ENCODE assay signal across 25 mouse cellular contexts in the genomic region with DNA sequence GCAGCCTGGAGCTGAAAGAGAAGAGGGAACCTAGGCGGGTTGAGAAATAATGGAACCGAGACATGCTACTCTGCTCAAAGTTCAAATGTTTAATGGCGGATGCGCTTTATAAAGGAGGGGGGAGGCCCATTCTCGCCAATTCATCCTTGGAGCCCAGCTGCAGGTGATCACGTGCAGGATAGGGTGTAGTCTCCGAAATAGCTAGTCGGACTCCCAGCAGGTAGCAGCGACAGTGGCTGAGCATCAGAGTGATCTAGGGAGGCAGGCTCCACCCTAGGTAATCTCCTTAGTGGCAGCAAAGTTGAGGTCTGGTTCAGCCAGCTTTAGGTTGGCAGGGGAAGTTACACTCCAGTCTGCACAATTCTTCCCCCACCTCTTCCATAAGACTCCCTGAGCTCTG. TPM values are rescaled to one million over a fixed set of nuclear protein-coding genes. Genes with fewer than 3 reads are reported as not detected.
DNase-seq lines count a peak whose midpoint lies in the region; ATAC-seq and TF ChIP-seq lines count a peak whose summit lies in the region.
"Had no signal": no experiment of that assay in that cellular context is flagged by ENCODE, and none has a peak within 500 bp of the region (broad histone marks: within the 10 kb centered on the region; RNA-seq: fewer than 3 reads in every experiment).

No protein-coding gene starts in this region.

- in situ Hi-C loops in ES-E14 (cut with MboI; ENCODE audit: low sequenced_read_pairs in 2 of 2, unreplicated experiment in 2 of 2): no loop called here

- no peaks in the 10 kb centered on the region for H3K9me3 ChIP-seq in kidney, postnatal 0 days (replicated peaks; ENCODE audit: low read length)
- no peaks in the 10 kb centered on the region for H3K9me3 ChIP-seq in ES-E14 (ENCODE audit: control insufficient read depth, insufficient read depth, low read depth, low read length)
- no peaks in the 10 kb centered on the region for H3K9me3 ChIP-seq in hindbrain, embryonic 16.5 days (ENCODE audit: control insufficient read depth, low read length)
- H3K9me3 ChIP-seq: embryonic facial prominence, embryonic 13.5 days; embryonic facial prominence, embryonic 15.5 days; forebrain, embryonic 13.5 days; forebrain, embryonic 15.5 days had no signal

- no peak overlapping the region for H3K9ac ChIP-seq in kidney, postnatal 0 days (ENCODE audit: low read depth, low read length)
- H3K9ac ChIP-seq in ES-E14 (ENCODE audit: insufficient read depth, low read depth, low read length, poor library complexity, severe bottlenecking): no peak overlapping the region
- H3K9ac ChIP-seq in hindbrain, embryonic 16.5 days (ENCODE audit: low read depth, low read length): no peak overlapping the region
- H3K9ac ChIP-seq: embryonic facial prominence, embryonic 13.5 days; embryonic facial prominence, embryonic 15.5 days; forebrain, embryonic 13.5 days; forebrain, embryonic 15.5 days; forebrain, postnatal 0 days had no signal

- H3K4me2 ChIP-seq in kidney, postnatal 0 days (ENCODE audit: low read length): no peak overlapping the region
- H3K4me2 ChIP-seq in hindbrain, embryonic 16.5 days (ENCODE audit: low read length): no peak overlapping the region
- H3K4me2 ChIP-seq: embryonic facial prominence, embryonic 13.5 days; embryonic facial prominence, embryonic 15.5 days; forebrain, embryonic 13.5 days; forebrain, embryonic 15.5 days had no signal

- WGBS in kidney, postnatal 0 days: 94% methylated on average over 9 of the region's 9 CpGs
- 93% methylated on average over 9 of the region's 9 CpGs for WGBS in hindbrain, embryonic 16.5 days

- no peaks in the 10 kb centered on the region for H3K27me3 ChIP-seq in kidney, postnatal 0 days (ENCODE audit: insufficient read depth, low read length)
- no peaks in the 10 kb centered on the region for H3K27me3 ChIP-seq in hindbrain, embryonic 16.5 days (replicated peaks; ENCODE audit: control insufficient read depth, insufficient read depth, low read length)
- H3K27me3 ChIP-seq: CH12.LX; embryonic facial prominence, embryonic 13.5 days; embryonic facial prominence, embryonic 15.5 days; forebrain, embryonic 13.5 days; forebrain, embryonic 15.5 days had no signal

- no peak overlapping the region for H3K4me3 ChIP-seq in kidney, postnatal 0 days (replicated peaks; ENCODE audit: low read depth, low read length)
- H3K4me3 ChIP-seq in ES-E14 (ENCODE audit: insufficient read depth in 1 of 2, low read depth in 1 of 2, low read length in 2 of 2, poor library complexity in 1 of 2, severe bottlenecking in 1 of 2): peak overlapping the region in 1 of 2 experiments; percentile 53; a peak in 3 of 4 replicates
- no peak overlapping the region for H3K4me3 ChIP-seq in hindbrain, embryonic 16.5 days (ENCODE audit: low read length)
- H3K4me3 ChIP-seq: embryonic facial prominence, embryonic 13.5 days; embryonic facial prominence, embryonic 15.5 days; forebrain, embryonic 13.5 days; forebrain, embryonic 15.5 days had no signal

- H3K4me1 ChIP-seq in kidney, postnatal 0 days (replicated peaks; ENCODE audit: insufficient read depth, low read length): no peaks in the 10 kb centered on the region
- H3K4me1 ChIP-seq in ES-E14 (ENCODE audit: control insufficient read depth in 2 of 2, insufficient read depth in 2 of 2, low read length in 2 of 2, poor library complexity in 1 of 2): 0 out of 4 replicates have a peak, but pooled peaks cover 0 to 4% of the 10 kb centered on the region in 2 experiments
- no peaks in the 10 kb centered on the region for H3K4me1 ChIP-seq in hindbrain, embryonic 16.5 days (ENCODE audit: control insufficient read depth, insufficient read depth, low read depth, low read length)
- H3K4me1 ChIP-seq: embryonic facial prominence, embryonic 13.5 days; embryonic facial prominence, embryonic 15.5 days; forebrain, embryonic 13.5 days; forebrain, embryonic 15.5 days had no signal

- ATAC-seq in kidney, postnatal 0 days (replicated peaks; ENCODE audit: low FRiP score, low read depth): 0 out of 2 replicates have a peak, but pooled peaks have one; percentile 40
- no peak for ATAC-seq in hindbrain, embryonic 16.5 days
- ATAC-seq: activated CD4-positive, CD25-positive, alpha-beta regulatory T cell, adult 4 months; CD4-positive, CD25-positive, alpha-beta regulatory T cell, adult 4 months; forebrain, embryonic 13.5 days; forebrain, embryonic 15.5 days; forebrain, postnatal 0 days had no signal

- no peak overlapping the region for H3K27ac ChIP-seq in kidney, postnatal 0 days
- no peak overlapping the region for H3K27ac ChIP-seq in ES-E14 (ENCODE audit: insufficient read depth, low read depth, low read length, poor library complexity, severe bottlenecking)
- no peak overlapping the region for H3K27ac ChIP-seq in hindbrain, embryonic 16.5 days (ENCODE audit: low read depth, low read length)
- H3K27ac ChIP-seq: embryonic facial prominence, embryonic 13.5 days; embryonic facial prominence, embryonic 15.5 days; forebrain, embryonic 13.5 days; forebrain, embryonic 15.5 days had no signal

- no peak for TF ChIP-seq CTCF in kidney, postnatal 0 days (IDR thresholded peaks at IDR 0.05; ENCODE audit: low read depth)

- DNase-seq in kidney, postnatal 0 days (ENCODE audit: low spot score): no peak
- no peak for DNase-seq in kidney, adult 8-10 months
- DNase-seq in ES-E14 (ENCODE audit: low read depth, low spot score) (peak; percentile 38), WW6 (ENCODE audit: low read depth, low spot score) (peak; percentile 26)
- peak; percentile 20 for DNase-seq in yolk sac, embryonic 10.5 days (ENCODE audit: low spot score)
- no peak for DNase-seq in cerebellum, adult 11 months
- no peak for DNase-seq in adrenal gland, postnatal 25 days
- DNase-seq: adrenal gland, adult 8-10 months; adrenal gland, postnatal 14 days; B cell, adult 2 months; cerebellum, adult 18-20 months; cerebellum, adult 8-10 months; cerebellum, adult 9-11 months; cerebellum, postnatal 14 days; cerebellum, postnatal 36 days; embryo, embryonic 11 days; forebrain, postnatal 0 days had no signal

- H3K36me3 ChIP-seq in kidney, postnatal 0 days (ENCODE audit: insufficient read depth, low read length): 0 out of 2 replicates have a peak, but pooled peaks cover 6% of the 10 kb centered on the region
- no peaks in the 10 kb centered on the region for H3K36me3 ChIP-seq in ES-E14 (ENCODE audit: control insufficient read depth, insufficient read depth, low read length, poor library complexity, severe bottlenecking)
- H3K36me3 ChIP-seq in hindbrain, embryonic 16.5 days (ENCODE audit: control insufficient read depth, insufficient read depth, low read length): peaks cover 3% of the 10 kb centered on the region; the same call in 1 of the 2 replicates

TF ChIP-seq in ES-E14, 5 proteins besides CTCF, POLR2A, EP300 and RAD21:
- TF ChIP-seq HCFC1 (IDR thresholded peaks at IDR 0.05; ENCODE audit: borderline replicate concordance, insufficient read depth, low read length) (no peak), ZC3H11A (IDR thresholded peaks at IDR 0.05; ENCODE audit: borderline replicate concordance, low read depth, low read length) (no peak), ZNF384 (IDR thresholded peaks at IDR 0.05; ENCODE audit: low read depth, low read length) (no peak), CHD2 (IDR thresholded peaks at IDR 0.05; ENCODE audit: low read depth, low read length) (no peak), MAFK (IDR thresholded peaks at IDR 0.05; ENCODE audit: insufficient read depth, low read depth, low read length) (no peak)

RNA-seq across cellular contexts. Expression of a gene that starts 16.0 kb away (rescaled TPM):
- 56.7 and 58.8 TPM in 2 replicates for polyA plus RNA-seq in kidney, postnatal 0 days (2015; fragmentation: Nextera tagmentation; extraction: Ambion mirVana)
- 16.3 and 27.3 TPM in 2 replicates for total RNA-seq in ES-E14 (2012; rRNA removed)
- total RNA-seq in adrenal gland, postnatal 25 days (2021): 53.2 and 57.3 TPM in 2 replicates
- polyA plus RNA-seq in hindbrain, embryonic 16.5 days (2015; fragmentation: Nextera tagmentation; extraction: Ambion mirVana): 41.7 and 42.3 TPM in 2 replicates

RNA-seq across cellular contexts. Expression of a gene that starts 16.0 kb away (rescaled TPM):
- 30.1 and 32.3 TPM in 2 replicates for polyA plus RNA-seq in kidney, postnatal 0 days (2015; fragmentation: Nextera tagmentation; extraction: Ambion mirVana)
- 37.0 and 44.1 TPM in 2 replicates for total RNA-seq in ES-E14 (2012; rRNA removed)
- 29.4 and 32.2 TPM in 2 replicates for total RNA-seq in adrenal gland, postnatal 25 days (2021)
- polyA plus RNA-seq in hindbrain, embryonic 16.5 days (2015; fragmentation: Nextera tagmentation; extraction: Ambion mirVana): 20.3 and 22.1 TPM in 2 replicates

Comparison
In these comparisons a context has a peak if more than half of its experiments do, and no peak if none do; other contexts are left out.
1. DNase-seq: peak in ES-E14 (single experiment), WW6 (single experiment) and yolk sac, embryonic 10.5 days (single experiment); none in kidney, postnatal 0 days (single experiment), kidney, adult 8-10 months (0 of 2), cerebellum, adult 11 months (single experiment) and adrenal gland, postnatal 25 days (single experiment).